Mouse (Mus musculus) embryo, embryonic 11 days (tissue): ENCODE measurements around the gene Tbc1d2b.

ENCODE experiments used
- DNase-seq: peaks from one replicate; pipeline ENCODE4 v3.0.0-alpha.2; 2015

Gene Tbc1d2b

GRCm38 (mm10) chr9:90164670-90165453 lies 105.7 kb downstream of the Tbc1d2b start:
- no peak for DNase-seq

- DNase-seq: peak; percentile 66
Measured at GRCm38 (mm10) chr9:90163749-90164095, 106.9 kb downstream of the Tbc1d2b start.

GRCm38 (mm10) chr9:90162926-90163748 lies 107.5 kb downstream of the Tbc1d2b start, which contains the start of gene Adamts7:
Gene Adamts7, plus strand, starts transcription at chr9:90163069.
- peak; percentile 79 for DNase-seq

- DNase-seq: peak; percentile 85
Measured at GRCm38 (mm10) chr9:90162243-90162925, 108.2 kb downstream of the Tbc1d2b start.
